Mouse (Mus musculus) heart, adult 2 months (tissue): ENCODE measurements around the gene Il17ra.

Experiments used
- CTCF ChIP-seq: fragments of 200-600 bp; IDR thresholded peaks from 2 replicates; pipeline ENCODE4 v1.8.1; 2022; ENCODE audit warnings: antibody characterized with exemption, mild to moderate bottlenecking, moderate library complexity
- POLR2A ChIP-seq: fragments of 200-500 bp; IDR thresholded peaks from 2 replicates; pipeline ENCODE4 v1.6.1; 2011; ENCODE audit warnings: mild to moderate bottlenecking, low read depth, low read length, control low read depth; ENCODE audit not compliant: insufficient read depth

DNA sequence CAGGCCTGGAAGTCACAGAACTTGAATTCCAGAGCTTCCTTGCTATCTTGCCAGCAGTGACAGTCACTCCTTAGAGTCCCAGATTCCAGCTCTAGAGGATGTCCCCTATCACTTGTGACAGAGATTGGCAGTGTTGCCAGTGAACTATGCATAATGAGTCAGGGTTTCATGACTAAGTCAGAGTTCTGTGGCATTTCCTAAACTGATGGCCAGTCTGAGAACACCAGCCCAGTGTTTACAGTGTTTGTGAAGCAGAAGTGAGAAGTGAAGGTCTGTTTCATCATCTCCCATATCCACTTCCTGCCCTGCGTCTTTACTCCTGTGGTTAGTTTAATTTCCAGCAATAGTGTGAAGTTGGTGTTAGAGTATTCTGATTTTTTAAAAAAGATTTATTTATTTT, 7.6 kb downstream of the Il17ra start:
- no peak for TF ChIP-seq POLR2A
- no peak for TF ChIP-seq CTCF
